Mouse (Mus musculus): Measurements from ENCODE around the gene Slc6a20b. TPM values are rescaled to one million over a fixed set of nuclear protein-coding genes. Genes with fewer than 3 reads are reported as not detected.
"Not testable (repeated sequence)": the region's sequence is repeated elsewhere in the genome, so short reads cannot be mapped to it uniquely, and the experiment has no call there.

The Slc6a20b gene
- 0.46 and 0.49 TPM in 2 replicates for polyA plus RNA-seq (2015; fragmentation: Nextera tagmentation; extraction: Ambion mirVana)

GRCm38 (mm10) chr9:123632281-123632680, at the start of gene Slc6a20b:
Gene Slc6a20b (minus strand): TSS chr9:123632565.
- H3K4me2 ChIP-seq = no peak within 1 kb of the TSS

GRCm38 (mm10) chr9:123679198-123679597, 46.8 kb upstream of the Slc6a20b start:
- WGBS = 34% methylated on average over 2 of the region's 2 CpGs
- Histone ChIP-seq H3K27me3 (replicated peaks) (peaks cover 28% of the 10 kb centered on the region), H3K4me1 (peaks cover 8% of the 10 kb centered on the region), H3K4me3 (peak overlapping the region; percentile 39; the same call in 1 of the 2 replicates), H3K9me3 (no peaks in the 10 kb centered on the region), H3K27ac (no peak overlapping the region), H3K36me3 (replicated peaks) (no peaks in the 10 kb centered on the region), H3K9ac (no peak overlapping the region), H3K4me2 (peak overlapping the region; percentile 84; the same call in 1 of the 2 replicates)
- no peak for ATAC-seq (replicated peaks)

More at GRCm38 (mm10) chr9:123632281-123632680, at the start of gene Slc6a20b:
- no peak within 1 kb of the TSS for H3K9ac ChIP-seq
- no peak within 1 kb of the TSS for H3K4me3 ChIP-seq
- H3K4me1 ChIP-seq = no peaks in the 10 kb centered on the region
- H3K27me3 ChIP-seq (replicated peaks) = no peaks in the 10 kb centered on the region
- no peaks in the 10 kb centered on the region for H3K36me3 ChIP-seq (replicated peaks)
- no peak within 1 kb of the TSS for H3K27ac ChIP-seq
- ATAC-seq (replicated peaks) = no peak
- H3K9me3 ChIP-seq = no peaks in the 10 kb centered on the region
- 82% methylated on average over 6 of the region's 6 CpGs for WGBS

- peak within 1 kb of the TSS; percentile 39 for H3K4me3 ChIP-seq
- under 1% methylated on average over 73 of the region's 73 CpGs for WGBS
- peak within 1 kb of the TSS; percentile 84 for H3K4me2 ChIP-seq
- H3K9ac ChIP-seq = peak within 1 kb of the TSS; percentile 32
- ATAC-seq (replicated peaks) = peak; percentile 83
- H3K9me3 ChIP-seq = no peaks in the 10 kb centered on the region
- no peak within 1 kb of the TSS for H3K27ac ChIP-seq
- H3K36me3 ChIP-seq (replicated peaks) = no peaks in the 10 kb centered on the region
- H3K4me1 ChIP-seq = peaks cover 8% of the 10 kb centered on the region
- H3K27me3 ChIP-seq (replicated peaks) = peaks cover 28% of the 10 kb centered on the region
Measured at GRCm38 (mm10) chr9:123678327-123679105, 46.2 kb upstream of the Slc6a20b start, which contains the start of the genes Ccr9 and Slc6a20a. Gene Ccr9 (plus strand): TSS chr9:123678439. Gene Slc6a20a (minus strand): TSS chr9:123678885.

- no peak overlapping the region for H3K4me3 ChIP-seq
- 62% methylated on average over 5 of the region's 5 CpGs for WGBS
- H3K27ac ChIP-seq = no peak overlapping the region
- H3K4me2 ChIP-seq = no peak overlapping the region
- H3K9me3 ChIP-seq = no peaks in the 10 kb centered on the region
- ATAC-seq (replicated peaks) = no peak
- H3K27me3 ChIP-seq (replicated peaks) = no peaks in the 10 kb centered on the region
- H3K9ac ChIP-seq = no peak overlapping the region
- no peaks in the 10 kb centered on the region for H3K4me1 ChIP-seq
- no peaks in the 10 kb centered on the region for H3K36me3 ChIP-seq (replicated peaks)
Measured at GRCm38 (mm10) chr9:123665645-123666044, 33.3 kb upstream of the Slc6a20b start.

GRCm38 (mm10) chr9:123659986-123660676, 27.8 kb upstream of the Slc6a20b start:
- not testable (repeated sequence) for H3K27ac ChIP-seq; H3K4me3 ChIP-seq; H3K4me2 ChIP-seq; H3K9me3 ChIP-seq; H3K4me1 ChIP-seq; H3K27me3 ChIP-seq (replicated peaks); ATAC-seq (replicated peaks); H3K36me3 ChIP-seq (replicated peaks); H3K9ac ChIP-seq
- WGBS = 79% methylated on average over 18 of the region's 18 CpGs

- no peaks in the 10 kb centered on the region for H3K4me1 ChIP-seq
- ATAC-seq (replicated peaks) = no peak
- H3K27me3 ChIP-seq (replicated peaks) = no peaks in the 10 kb centered on the region
- H3K27ac ChIP-seq = no peak overlapping the region
- H3K4me3 ChIP-seq = no peak overlapping the region
- H3K9ac ChIP-seq = no peak overlapping the region
- no peak overlapping the region for H3K4me2 ChIP-seq
- no peaks in the 10 kb centered on the region for H3K36me3 ChIP-seq (replicated peaks)
- H3K9me3 ChIP-seq = no peaks in the 10 kb centered on the region
Measured at GRCm38 (mm10) chr9:123658981-123659380, 26.6 kb upstream of the Slc6a20b start.

- H3K4me1 ChIP-seq = no peaks in the 10 kb centered on the region
- H3K27ac ChIP-seq = no peak overlapping the region
- WGBS = 79% methylated on average over 3 of the region's 3 CpGs
- H3K9me3 ChIP-seq = no peaks in the 10 kb centered on the region
- no peaks in the 10 kb centered on the region for H3K36me3 ChIP-seq (replicated peaks)
- H3K4me3 ChIP-seq = no peak overlapping the region
- ATAC-seq (replicated peaks) = no peak
- no peak overlapping the region for H3K9ac ChIP-seq
- H3K27me3 ChIP-seq (replicated peaks) = no peaks in the 10 kb centered on the region
- no peak overlapping the region for H3K4me2 ChIP-seq
Measured at GRCm38 (mm10) chr9:123657457-123657856, 25.1 kb upstream of the Slc6a20b start.

- Histone ChIP-seq H3K4me3 (no peak overlapping the region), H3K9ac (no peak overlapping the region), H3K4me1 (no peaks in the 10 kb centered on the region), H3K36me3 (replicated peaks) (no peaks in the 10 kb centered on the region), H3K27me3 (replicated peaks) (no peaks in the 10 kb centered on the region), H3K27ac (no peak overlapping the region), H3K4me2 (no peak overlapping the region), H3K9me3 (no peaks in the 10 kb centered on the region)
- ATAC-seq (replicated peaks) = no peak
- WGBS = 54% methylated on average over 4 of the region's 4 CpGs
Measured at GRCm38 (mm10) chr9:123651369-123651768, 19.0 kb upstream of the Slc6a20b start.

- H3K27me3 ChIP-seq (replicated peaks) = no peaks in the 10 kb centered on the region
- no peaks in the 10 kb centered on the region for H3K36me3 ChIP-seq (replicated peaks)
- ATAC-seq (replicated peaks) = no peak
- no peaks in the 10 kb centered on the region for H3K9me3 ChIP-seq
- H3K4me1 ChIP-seq = no peaks in the 10 kb centered on the region
- no peak overlapping the region for H3K27ac ChIP-seq
- H3K4me2 ChIP-seq = no peak overlapping the region
- WGBS = 95% methylated on average over 2 of the region's 2 CpGs
- H3K4me3 ChIP-seq = no peak overlapping the region
- no peak overlapping the region for H3K9ac ChIP-seq
Measured at GRCm38 (mm10) chr9:123649785-123650511, 17.6 kb upstream of the Slc6a20b start.

- 69% methylated on average over 1 of the region's 1 CpGs for WGBS
- no peaks in the 10 kb centered on the region for H3K27me3 ChIP-seq (replicated peaks)
- no peaks in the 10 kb centered on the region for H3K9me3 ChIP-seq
- no peaks in the 10 kb centered on the region for H3K36me3 ChIP-seq (replicated peaks)
- H3K9ac ChIP-seq = no peak overlapping the region
- no peaks in the 10 kb centered on the region for H3K4me1 ChIP-seq
- H3K27ac ChIP-seq = no peak overlapping the region
- H3K4me3 ChIP-seq = no peak overlapping the region
- H3K4me2 ChIP-seq = no peak overlapping the region
- ATAC-seq (replicated peaks) = no peak
Measured at GRCm38 (mm10) chr9:123640106-123640505, 7.7 kb upstream of the Slc6a20b start.

GRCm38 (mm10) chr9:123638668-123639089, 6.3 kb upstream of the Slc6a20b start:
- H3K9ac ChIP-seq = no peak overlapping the region
- no peaks in the 10 kb centered on the region for H3K36me3 ChIP-seq (replicated peaks)
- H3K4me2 ChIP-seq = no peak overlapping the region
- no peaks in the 10 kb centered on the region for H3K9me3 ChIP-seq
- H3K4me1 ChIP-seq = no peaks in the 10 kb centered on the region
- ATAC-seq (replicated peaks) = peak; percentile 58; the same call in 1 of the 2 replicates
- no peak overlapping the region for H3K4me3 ChIP-seq
- WGBS = 83% methylated on average over 1 of the region's 1 CpGs
- no peak overlapping the region for H3K27ac ChIP-seq
- H3K27me3 ChIP-seq (replicated peaks) = no peaks in the 10 kb centered on the region

GRCm38 (mm10) chr9:123638231-123638630, 5.9 kb upstream of the Slc6a20b start:
- ATAC-seq (replicated peaks) = no peak
- Histone ChIP-seq H3K4me1 (no peaks in the 10 kb centered on the region), H3K9me3 (no peaks in the 10 kb centered on the region)

More at GRCm38 (mm10) chr9:123638231-123638630, 5.9 kb upstream of the Slc6a20b start:
- no peak overlapping the region for H3K9ac ChIP-seq
- no peaks in the 10 kb centered on the region for H3K27me3 ChIP-seq (replicated peaks)
- H3K4me3 ChIP-seq = no peak overlapping the region
- H3K36me3 ChIP-seq (replicated peaks) = no peaks in the 10 kb centered on the region
- no peak overlapping the region for H3K27ac ChIP-seq
- no peak overlapping the region for H3K4me2 ChIP-seq
